10 mouse cellular contexts compared by ENCODE assay signal in the genomic region with DNA sequence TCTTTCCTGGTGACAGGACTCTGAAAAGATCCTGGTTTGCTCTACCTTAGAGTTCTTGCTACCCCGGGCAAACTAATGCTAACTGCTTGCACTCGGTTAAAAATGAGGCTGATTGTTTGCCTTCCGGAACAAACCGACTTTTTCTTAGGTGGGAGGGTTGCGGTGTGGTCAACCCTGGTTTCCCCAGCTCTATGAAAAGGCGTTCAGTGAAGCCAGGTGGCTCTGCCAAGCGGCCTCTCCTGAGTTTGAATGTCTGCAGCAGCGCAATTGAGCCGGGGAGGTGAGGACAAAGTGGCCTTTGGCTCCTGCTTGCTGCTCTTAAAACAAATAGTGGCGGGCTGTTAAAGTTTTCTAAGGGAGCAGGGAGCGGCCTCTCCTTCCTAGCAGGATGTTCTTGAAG. TPM values are rescaled to one million over a fixed set of nuclear protein-coding genes. Genes with fewer than 3 reads are reported as not detected.
DNase-seq lines count a peak whose midpoint lies in the region; ATAC-seq and TF ChIP-seq lines count a peak whose summit lies in the region.
"Had no signal": no experiment of that assay in that cellular context is flagged by ENCODE, and none has a peak within 500 bp of the region (broad histone marks: within the 10 kb centered on the region; RNA-seq: fewer than 3 reads in every experiment).

No protein-coding gene starts in this region.

- no peak for TF ChIP-seq CTCF in layer of hippocampus, adult 2 months (conservative IDR thresholded peaks at IDR 0.05)

- H3K9ac ChIP-seq in heart, embryonic 13.5 days: peak overlapping the region; percentile 79
- no peak overlapping the region for H3K9ac ChIP-seq in limb, embryonic 11.5 days (ENCODE audit: low read length)
- no peak overlapping the region for H3K9ac ChIP-seq in midbrain, embryonic 14.5 days (replicated peaks; ENCODE audit: low read length)

- DNase-seq in heart, postnatal 36 days: no peak
- DNase-seq in hindbrain, embryonic 10.5 days (ENCODE audit: low spot score): peak; percentile 16
- peak; percentile 47 for DNase-seq in limb, embryonic 11.5 days (ENCODE audit: low spot score)
- no peak for DNase-seq in midbrain, embryonic 14.5 days
- no peak for DNase-seq in layer of hippocampus, adult 9-11 months
- DNase-seq in layer of hippocampus, adult 2 months (ENCODE audit: low spot score in 2 of 2): no peak

- no peaks in the 10 kb centered on the region for H3K9me3 ChIP-seq in heart, embryonic 13.5 days
- H3K9me3 ChIP-seq in hindbrain, embryonic 10.5 days: no peaks in the 10 kb centered on the region
- no peaks in the 10 kb centered on the region for H3K9me3 ChIP-seq in limb, embryonic 11.5 days (ENCODE audit: control insufficient read depth, low read length)
- no peaks in the 10 kb centered on the region for H3K9me3 ChIP-seq in midbrain, embryonic 14.5 days (ENCODE audit: control insufficient read depth, low read length)
- H3K9me3 ChIP-seq: G1E had no signal

- peak overlapping the region; percentile 98 for H3K4me2 ChIP-seq in heart, embryonic 13.5 days
- H3K4me2 ChIP-seq in limb, embryonic 11.5 days (ENCODE audit: low read depth, severe bottlenecking): peak overlapping the region; percentile 92
- H3K4me2 ChIP-seq in midbrain, embryonic 14.5 days (ENCODE audit: low read length): peak overlapping the region; percentile 82

- no peak overlapping the region for H3K27ac ChIP-seq in heart, embryonic 13.5 days (replicated peaks)
- no peak overlapping the region for H3K27ac ChIP-seq in hindbrain, embryonic 10.5 days
- no peak overlapping the region for H3K27ac ChIP-seq in limb, embryonic 11.5 days (replicated peaks; ENCODE audit: low read depth, low read length)
- H3K27ac ChIP-seq in midbrain, embryonic 14.5 days (replicated peaks; ENCODE audit: low read depth, low read length): no peak overlapping the region
- no peak overlapping the region for H3K27ac ChIP-seq in layer of hippocampus, adult 2 months

- intact Hi-C loops in heart, postnatal 36 days (cut with DNase I): no loop called here

- peak overlapping the region; percentile 59 for H3K4me3 ChIP-seq in heart, embryonic 13.5 days
- H3K4me3 ChIP-seq in hindbrain, embryonic 10.5 days: peak overlapping the region; percentile 61
- H3K4me3 ChIP-seq in limb, embryonic 11.5 days (ENCODE audit: low read depth, low read length): peak overlapping the region; percentile 40; the same call in 1 of the 2 replicates
- peak overlapping the region; percentile 34 for H3K4me3 ChIP-seq in midbrain, embryonic 14.5 days (replicated peaks; ENCODE audit: low read depth, low read length)
- no peak overlapping the region for H3K4me3 ChIP-seq in layer of hippocampus, adult 2 months

- peaks cover 29% of the 10 kb centered on the region for H3K27me3 ChIP-seq in heart, embryonic 13.5 days (replicated peaks)
- H3K27me3 ChIP-seq in hindbrain, embryonic 10.5 days (ENCODE audit: insufficient read depth, poor library complexity, severe bottlenecking): peaks cover 51% of the 10 kb centered on the region
- no peaks in the 10 kb centered on the region for H3K27me3 ChIP-seq in limb, embryonic 11.5 days (ENCODE audit: control insufficient read depth, insufficient read depth, low read length)
- H3K27me3 ChIP-seq in midbrain, embryonic 14.5 days (ENCODE audit: control insufficient read depth, insufficient read depth, low read length): peaks cover 26% of the 10 kb centered on the region

- H3K36me3 ChIP-seq in heart, embryonic 13.5 days: no peaks in the 10 kb centered on the region
- H3K36me3 ChIP-seq in hindbrain, embryonic 10.5 days: no peaks in the 10 kb centered on the region
- H3K36me3 ChIP-seq in limb, embryonic 11.5 days (ENCODE audit: control insufficient read depth, insufficient read depth, low read length): no peaks in the 10 kb centered on the region
- H3K36me3 ChIP-seq in midbrain, embryonic 14.5 days (ENCODE audit: control insufficient read depth, insufficient read depth, low read length): no peaks in the 10 kb centered on the region
- H3K36me3 ChIP-seq: G1E had no signal

- WGBS in heart, embryonic 13.5 days: 36% methylated on average over 11 of the region's 11 CpGs
- WGBS in hindbrain, embryonic 10.5 days: 20% methylated on average over 11 of the region's 11 CpGs
- WGBS in limb, embryonic 11.5 days: 16% methylated on average over 11 of the region's 11 CpGs
- 33% methylated on average over 11 of the region's 11 CpGs for WGBS in midbrain, embryonic 14.5 days

- ATAC-seq in heart, embryonic 13.5 days (ENCODE audit: extremely low read depth, insufficient number of reproducible peaks, low FRiP score, low TSS enrichment): no peak
- no peak for ATAC-seq in limb, embryonic 11.5 days (ENCODE audit: insufficient number of reproducible peaks, low FRiP score, low TSS enrichment, low read depth)
- no peak for ATAC-seq in midbrain, embryonic 14.5 days (ENCODE audit: low FRiP score, low TSS enrichment)
- no peak for ATAC-seq in erythroid progenitor cell, adult 5-6 weeks (replicated peaks; ENCODE audit: low FRiP score, poor library complexity, severe bottlenecking)

- peaks cover 21% of the 10 kb centered on the region for H3K4me1 ChIP-seq in heart, embryonic 13.5 days
- peaks cover 25% of the 10 kb centered on the region for H3K4me1 ChIP-seq in hindbrain, embryonic 10.5 days (replicated peaks)
- H3K4me1 ChIP-seq in limb, embryonic 11.5 days (ENCODE audit: control insufficient read depth, insufficient read depth, low read length): peaks cover 11% of the 10 kb centered on the region
- peaks cover 8% of the 10 kb centered on the region; the same call in 1 of the 2 replicates for H3K4me1 ChIP-seq in midbrain, embryonic 14.5 days (ENCODE audit: control insufficient read depth, insufficient read depth, low read length)

RNA-seq across cellular contexts. Expression of a gene that starts 0.9 kb away (rescaled TPM):
- polyA plus RNA-seq in heart, embryonic 13.5 days (2015; fragmentation: Nextera tagmentation; extraction: Ambion mirVana): 0.42 and 0.57 TPM in 2 replicates
- total RNA-seq in heart, postnatal 36 days (2021): under 1 TPM; 0.22 to 0.25 TPM
- 0.41 and 0.62 TPM in 2 replicates for polyA plus RNA-seq in hindbrain, embryonic 10.5 days (2016; fragmentation: Nextera tagmentation; extraction: Ambion mirVana)
- 0.63 and 1.1 TPM in 2 replicates for polyA plus RNA-seq in limb, embryonic 11.5 days (2014; fragmentation: Nextera tagmentation; extraction: Ambion mirVana)
- polyA plus RNA-seq in midbrain, embryonic 14.5 days (2014; fragmentation: Nextera tagmentation; extraction: Ambion mirVana): 0.30 TPM in 1 of 2 replicates, not detected in the other
- total RNA-seq in erythroid progenitor cell, adult 5-6 weeks (2015; ENCODE audit: low replicate concordance): 1.4 TPM in 1 of 2 replicates, not detected in the other
- 1.9 and 6.5 TPM in 2 replicates for total RNA-seq in erythroid progenitor cell, adult 5-6 weeks (2017; ENCODE audit: low replicate concordance)
- not detected for total RNA-seq in layer of hippocampus, adult 2 months (2021)
- polyA plus RNA-seq: G1E had no signal

RNA-seq across cellular contexts. Expression of a gene that starts 33.3 kb away (rescaled TPM):
- polyA plus RNA-seq in heart, embryonic 13.5 days (2015; fragmentation: Nextera tagmentation; extraction: Ambion mirVana): 0.45 and 1.1 TPM in 2 replicates
- total RNA-seq in heart, postnatal 36 days (2021): not detected
- polyA plus RNA-seq in hindbrain, embryonic 10.5 days (2016; fragmentation: Nextera tagmentation; extraction: Ambion mirVana): 4.9 and 8.6 TPM in 2 replicates
- polyA plus RNA-seq in limb, embryonic 11.5 days (2014; fragmentation: Nextera tagmentation; extraction: Ambion mirVana): 6.3 and 7.2 TPM in 2 replicates
- 0.20 and 0.61 TPM in 2 replicates for polyA plus RNA-seq in midbrain, embryonic 14.5 days (2014; fragmentation: Nextera tagmentation; extraction: Ambion mirVana)
- not detected in 2 replicates for total RNA-seq in erythroid progenitor cell, adult 5-6 weeks (2015; ENCODE audit: low replicate concordance)
- not detected in 2 replicates for total RNA-seq in erythroid progenitor cell, adult 5-6 weeks (2017; ENCODE audit: low replicate concordance)
- not detected for total RNA-seq in layer of hippocampus, adult 2 months (2021)
- total RNA-seq: G1E had no signal
- polyA plus RNA-seq: G1E had no signal

RNA-seq across cellular contexts. Expression of a gene that starts 42.6 kb away (rescaled TPM):
- not detected in 2 replicates for polyA plus RNA-seq in heart, embryonic 13.5 days (2015; fragmentation: Nextera tagmentation; extraction: Ambion mirVana)
- not detected for total RNA-seq in heart, postnatal 36 days (2021)
- 0.50 and 1.1 TPM in 2 replicates for polyA plus RNA-seq in hindbrain, embryonic 10.5 days (2016; fragmentation: Nextera tagmentation; extraction: Ambion mirVana)
- not detected in 2 replicates for polyA plus RNA-seq in limb, embryonic 11.5 days (2014; fragmentation: Nextera tagmentation; extraction: Ambion mirVana)
- polyA plus RNA-seq in midbrain, embryonic 14.5 days (2014; fragmentation: Nextera tagmentation; extraction: Ambion mirVana): 0.51 and 0.83 TPM in 2 replicates
- total RNA-seq in erythroid progenitor cell, adult 5-6 weeks (2015; ENCODE audit: low replicate concordance): not detected in 2 replicates
- not detected in 2 replicates for total RNA-seq in erythroid progenitor cell, adult 5-6 weeks (2017; ENCODE audit: low replicate concordance)
- under 1 TPM; 0.74 to 0.82 TPM for total RNA-seq in layer of hippocampus, adult 2 months (2021)
- total RNA-seq: G1E; neutrophil, adult 5-6 weeks had no signal
- polyA plus RNA-seq: G1E had no signal

Comparison
In these comparisons a context has a peak if more than half of its experiments do, and no peak if none do; other contexts are left out.
1. DNase-seq: peak in hindbrain, embryonic 10.5 days (single experiment) and limb, embryonic 11.5 days (single experiment); none in heart, postnatal 36 days (0 of 2), midbrain, embryonic 14.5 days (single experiment), layer of hippocampus, adult 9-11 months (single experiment) and layer of hippocampus, adult 2 months (0 of 2).
2. Peak in every context shown above with its lines, with median percentiles within 50 percentile points of each other: H3K4me2 ChIP-seq.